Mouse (Mus musculus) cortical plate, adult 2 months (tissue): Measurements from ENCODE around the gene Rab3gap2.

Source experiments
- CTCF ChIP-seq: fragments of 200-500 bp; IDR thresholded peaks from 2 replicates; pipeline ENCODE4 v1.5.1; 2011; ENCODE audit warnings: mild to moderate bottlenecking, control low read depth, low read length; ENCODE audit not compliant: insufficient read depth; ENCODE audit errors: extremely low read depth
- POLR2A ChIP-seq: fragments of 200-500 bp; IDR thresholded peaks from 2 replicates; pipeline ENCODE4 v1.6.1; 2011; ENCODE audit warnings: mild to moderate bottlenecking, low read length, control low read depth; ENCODE audit not compliant: insufficient read depth; ENCODE audit errors: extremely low read depth

DNA sequence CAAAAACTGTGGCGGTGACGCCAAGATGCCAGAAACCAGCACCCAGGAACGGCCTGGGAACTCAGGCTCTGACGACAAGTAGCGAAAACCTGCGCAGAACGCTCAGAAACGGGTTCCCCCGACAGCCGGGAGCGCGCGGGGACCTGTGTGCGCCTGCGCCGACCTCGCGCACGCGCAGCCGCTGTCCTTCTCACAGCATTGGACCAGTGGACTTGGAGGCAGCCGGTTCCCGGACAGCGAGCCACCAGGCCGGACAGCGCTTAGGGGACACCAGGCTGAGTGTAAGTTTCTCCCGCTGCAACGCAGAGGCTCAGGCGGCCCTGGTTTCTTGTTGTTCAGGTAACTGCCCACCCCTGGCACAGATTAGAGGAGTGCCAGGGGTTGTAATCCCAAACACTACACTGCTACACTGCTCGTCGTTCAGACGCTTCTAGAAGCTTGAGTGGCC, 128.1 kb downstream of the Rab3gap2 start, which contains the start of gene Bpnt1:
- TF ChIP-seq CTCF: no peak
- peak; percentile 88 for TF ChIP-seq POLR2A
